Mouse (Mus musculus): Measurements from ENCODE around the gene Pou3f3. TPM values are rescaled to one million over a fixed set of nuclear protein-coding genes. Genes with fewer than 3 reads are reported as not detected.

Pou3f3 gene
- polyA plus RNA-seq, 1 experiment from 2014 or later: 0.19 TPM

DNA sequence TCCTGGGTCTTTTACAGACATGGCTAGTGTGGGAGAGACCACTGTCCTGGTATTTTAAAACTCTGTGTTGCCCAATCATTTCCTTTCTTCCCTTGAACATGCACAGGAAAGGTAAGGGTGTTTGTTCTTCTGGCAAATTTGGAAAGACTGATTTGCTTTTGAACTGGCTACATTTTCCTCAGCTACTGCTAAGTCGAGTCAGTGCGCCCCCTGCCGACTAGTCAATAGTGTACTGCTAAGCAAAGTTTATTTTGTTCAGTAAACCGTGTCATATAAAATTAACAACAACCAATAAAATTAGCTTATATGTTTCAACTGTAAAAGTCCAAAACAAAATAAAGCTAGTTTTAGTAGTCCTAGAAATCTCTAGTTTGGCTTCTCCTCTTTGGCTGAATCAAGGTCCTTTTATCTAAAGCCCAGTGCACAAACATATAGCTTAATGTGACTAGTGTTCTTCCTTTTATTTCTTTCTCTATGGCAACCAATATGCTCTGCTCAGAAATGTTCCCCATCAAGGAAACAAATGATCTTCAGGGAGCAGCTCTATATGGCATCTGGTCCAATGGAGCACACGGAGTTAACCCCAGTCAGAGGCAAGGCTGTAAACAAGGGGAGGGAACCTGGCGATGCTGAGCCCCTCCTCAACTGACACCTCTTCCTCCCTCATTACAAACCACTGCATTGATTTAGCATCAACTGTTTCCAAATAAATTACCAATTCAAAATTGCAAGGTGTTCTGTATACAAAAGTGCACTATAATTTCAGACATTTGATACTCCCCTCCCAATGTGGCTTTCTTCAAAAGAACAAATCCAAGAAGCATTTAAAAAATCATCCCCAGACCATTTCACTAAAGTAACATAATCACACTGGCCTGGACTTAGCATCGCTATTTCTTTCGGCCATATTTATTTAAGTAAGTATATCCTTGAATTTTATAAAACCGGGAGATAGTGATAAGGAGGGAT, 4.1 kb upstream of the Pou3f3 start:
- Histone ChIP-seq H3K27me3 (ENCODE audit: control insufficient read depth, insufficient read depth, low read length) (peaks cover 64% of the 10 kb centered on the region), H3K9me3 (ENCODE audit: control insufficient read depth, low read length) (no peaks in the 10 kb centered on the region; the same call in 1 of the 2 replicates), H3K4me3 (ENCODE audit: low read depth, low read length) (no peak overlapping the region), H3K27ac (replicated peaks; ENCODE audit: low read depth, low read length) (no peak overlapping the region), H3K4me2 (ENCODE audit: low read depth, severe bottlenecking) (no peak overlapping the region), H3K36me3 (ENCODE audit: control insufficient read depth, insufficient read depth, low read length) (no peaks in the 10 kb centered on the region), H3K9ac (ENCODE audit: low read length) (no peak overlapping the region), H3K4me1 (ENCODE audit: control insufficient read depth, insufficient read depth, low read length) (no peaks in the 10 kb centered on the region; the same call in 1 of the 2 replicates)
- peak; percentile 87 for DNase-seq (ENCODE audit: low spot score)
- ATAC-seq (ENCODE audit: insufficient number of reproducible peaks, low FRiP score, low TSS enrichment, low read depth): no peak
- WGBS: under 1% methylated on average over 9 of the region's 9 CpGs

DNA sequence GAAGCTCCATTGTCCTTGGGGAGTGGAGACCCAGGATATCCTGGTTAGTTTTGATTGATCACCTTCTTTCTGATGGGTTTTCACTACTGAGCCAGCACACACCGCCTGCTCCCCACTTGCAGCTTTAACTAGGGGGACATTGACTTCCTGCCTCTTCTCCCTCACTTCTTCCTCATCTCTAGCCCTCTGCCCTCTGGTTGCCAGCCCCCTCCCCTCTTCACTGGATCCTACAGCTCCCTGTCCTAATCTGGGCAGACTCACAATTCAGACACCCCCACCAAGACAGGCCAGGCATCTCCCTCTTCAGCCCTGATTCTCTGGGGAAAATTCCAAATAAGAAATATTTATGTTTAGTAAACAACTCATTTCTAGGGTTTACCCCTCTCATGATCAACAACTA, 3.3 kb upstream of the Pou3f3 start:
- Histone ChIP-seq H3K4me2 (ENCODE audit: low read depth, severe bottlenecking) (no peak overlapping the region), H3K4me1 (ENCODE audit: control insufficient read depth, insufficient read depth, low read length) (peaks cover 2% of the 10 kb centered on the region; the same call in 1 of the 2 replicates), H3K4me3 (ENCODE audit: low read depth, low read length) (no peak overlapping the region), H3K9ac (ENCODE audit: low read length) (no peak overlapping the region), H3K9me3 (ENCODE audit: control insufficient read depth, low read length) (no peaks in the 10 kb centered on the region), H3K36me3 (ENCODE audit: control insufficient read depth, insufficient read depth, low read length) (no peaks in the 10 kb centered on the region), H3K27ac (replicated peaks; ENCODE audit: low read depth, low read length) (no peak overlapping the region), H3K27me3 (ENCODE audit: control insufficient read depth, insufficient read depth, low read length) (peaks cover 63% of the 10 kb centered on the region)
- ATAC-seq (ENCODE audit: insufficient number of reproducible peaks, low FRiP score, low TSS enrichment, low read depth): no peak
- 0% methylated on average over 1 of the region's 1 CpGs for WGBS
- no peak for DNase-seq (ENCODE audit: low spot score)

DNA sequence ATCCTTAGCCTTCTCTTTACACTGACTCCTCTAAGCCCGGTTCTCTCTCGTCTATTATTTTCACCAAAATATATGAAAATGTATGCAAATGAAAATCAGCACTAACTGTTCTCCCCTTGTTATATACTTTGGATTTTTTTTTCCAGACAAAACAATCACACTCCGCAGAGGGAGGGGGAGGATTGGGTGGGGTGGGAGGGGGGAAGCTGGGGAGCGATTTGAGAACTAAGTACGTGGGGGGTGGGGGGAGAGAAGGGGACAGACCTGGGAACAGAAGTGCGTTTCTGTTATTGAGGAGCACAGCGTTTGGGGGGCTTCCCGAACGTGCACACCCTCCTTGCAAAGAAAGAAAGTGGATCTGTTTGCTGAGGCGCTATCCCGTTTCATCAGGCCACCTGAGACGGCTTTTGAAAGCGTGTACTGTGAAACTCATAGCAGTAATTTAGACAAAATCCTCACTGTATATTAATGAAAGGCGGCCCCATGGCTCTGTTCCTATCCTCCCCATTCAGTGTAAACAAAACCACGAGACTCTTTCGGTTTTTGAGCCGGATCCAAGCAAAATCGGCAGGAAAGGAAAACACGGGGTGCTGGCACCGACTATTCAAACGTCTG, 2.4 kb upstream of the Pou3f3 start:
- Histone ChIP-seq H3K4me2 (ENCODE audit: low read depth, severe bottlenecking) (no peak overlapping the region; the same call in 1 of the 2 replicates), H3K36me3 (ENCODE audit: control insufficient read depth, insufficient read depth, low read length) (no peaks in the 10 kb centered on the region), H3K4me1 (ENCODE audit: control insufficient read depth, insufficient read depth, low read length) (0 out of 2 replicates have a peak, but pooled peaks cover 6% of the 10 kb centered on the region), H3K27me3 (ENCODE audit: control insufficient read depth, insufficient read depth, low read length) (peaks cover 68% of the 10 kb centered on the region), H3K9ac (ENCODE audit: low read length) (no peak overlapping the region), H3K9me3 (ENCODE audit: control insufficient read depth, low read length) (no peaks in the 10 kb centered on the region), H3K27ac (replicated peaks; ENCODE audit: low read depth, low read length) (no peak overlapping the region), H3K4me3 (ENCODE audit: low read depth, low read length) (no peak overlapping the region)
- under 1% methylated on average over 21 of the region's 21 CpGs for WGBS
- DNase-seq (ENCODE audit: low spot score) (peak; percentile 48), ATAC-seq (ENCODE audit: insufficient number of reproducible peaks, low FRiP score, low TSS enrichment, low read depth) (no peak)

DNA sequence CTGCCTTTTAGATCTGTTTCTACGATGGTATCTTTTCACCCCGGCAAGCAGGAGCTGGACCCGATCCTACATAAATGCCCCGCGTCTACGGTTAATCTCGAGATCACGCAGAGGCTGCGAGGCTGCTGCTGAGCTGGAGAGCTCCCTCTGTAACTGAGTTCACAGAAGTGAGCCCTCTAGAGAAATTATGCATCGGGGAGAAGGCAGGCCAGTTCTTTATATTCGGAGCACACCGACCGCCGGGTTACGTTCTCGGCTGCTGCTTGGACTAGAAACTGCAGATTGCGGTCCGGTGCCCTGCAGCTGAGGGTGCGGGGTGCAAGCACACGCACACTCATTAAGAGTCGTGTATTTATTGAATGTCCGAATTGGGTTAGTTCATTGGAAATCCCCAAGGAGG, 1.7 kb upstream of the Pou3f3 start:
- H3K36me3 ChIP-seq (ENCODE audit: control insufficient read depth, insufficient read depth, low read length): no peaks in the 10 kb centered on the region
- no peak overlapping the region for H3K9ac ChIP-seq (ENCODE audit: low read length)
- H3K27me3 ChIP-seq (ENCODE audit: control insufficient read depth, insufficient read depth, low read length): peaks cover 68% of the 10 kb centered on the region
- no peak overlapping the region for H3K27ac ChIP-seq (replicated peaks; ENCODE audit: low read depth, low read length)
- under 1% methylated on average over 22 of the region's 22 CpGs for WGBS
- no peak for ATAC-seq (ENCODE audit: insufficient number of reproducible peaks, low FRiP score, low TSS enrichment, low read depth)
- peak overlapping the region; percentile 34 for H3K4me3 ChIP-seq (ENCODE audit: low read depth, low read length)
- H3K4me2 ChIP-seq (ENCODE audit: low read depth, severe bottlenecking): peak overlapping the region; percentile 74
- no peaks in the 10 kb centered on the region for H3K9me3 ChIP-seq (ENCODE audit: control insufficient read depth, low read length)
- peaks cover 11% of the 10 kb centered on the region; the same call in 1 of the 2 replicates for H3K4me1 ChIP-seq (ENCODE audit: control insufficient read depth, insufficient read depth, low read length)
- DNase-seq (ENCODE audit: low spot score): peak; percentile 71

DNA sequence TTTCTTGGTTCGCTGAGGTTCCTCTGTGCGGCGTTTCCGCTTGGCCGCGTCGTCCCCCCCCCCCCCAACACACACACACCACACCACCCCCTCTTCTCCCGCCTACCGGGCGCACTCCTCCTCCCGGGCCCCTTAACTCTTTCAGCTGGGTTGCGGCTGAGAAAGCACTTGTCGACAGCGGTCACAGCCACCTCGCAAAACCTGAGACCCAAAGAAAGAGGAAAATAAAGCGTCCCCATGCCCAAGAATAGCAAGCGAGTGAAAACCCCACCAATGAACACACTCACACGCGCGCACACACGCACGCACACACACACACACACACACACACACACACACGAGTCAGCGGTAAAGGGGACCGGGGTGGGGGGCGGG, 1.3 kb upstream of the Pou3f3 start:
- ATAC-seq (ENCODE audit: insufficient number of reproducible peaks, low FRiP score, low TSS enrichment, low read depth): no peak; the same call in 1 of the 2 replicates
- peak; percentile 65 for DNase-seq (ENCODE audit: low spot score)
- H3K4me1 ChIP-seq (ENCODE audit: control insufficient read depth, insufficient read depth, low read length): peaks cover 11% of the 10 kb centered on the region; the same call in 1 of the 2 replicates
- H3K36me3 ChIP-seq (ENCODE audit: control insufficient read depth, insufficient read depth, low read length): no peaks in the 10 kb centered on the region
- H3K27me3 ChIP-seq (ENCODE audit: control insufficient read depth, insufficient read depth, low read length): peaks cover 68% of the 10 kb centered on the region
- no peaks in the 10 kb centered on the region for H3K9me3 ChIP-seq (ENCODE audit: control insufficient read depth, low read length)
- peak overlapping the region; percentile 74 for H3K4me2 ChIP-seq (ENCODE audit: low read depth, severe bottlenecking)
- no peak overlapping the region for H3K27ac ChIP-seq (replicated peaks; ENCODE audit: low read depth, low read length)
- under 1% methylated on average over 23 of the region's 26 CpGs for WGBS
- H3K9ac ChIP-seq (ENCODE audit: low read length): peak overlapping the region; percentile 43; the same call in 1 of the 2 replicates
- H3K4me3 ChIP-seq (ENCODE audit: low read depth, low read length): peak overlapping the region; percentile 34

DNA sequence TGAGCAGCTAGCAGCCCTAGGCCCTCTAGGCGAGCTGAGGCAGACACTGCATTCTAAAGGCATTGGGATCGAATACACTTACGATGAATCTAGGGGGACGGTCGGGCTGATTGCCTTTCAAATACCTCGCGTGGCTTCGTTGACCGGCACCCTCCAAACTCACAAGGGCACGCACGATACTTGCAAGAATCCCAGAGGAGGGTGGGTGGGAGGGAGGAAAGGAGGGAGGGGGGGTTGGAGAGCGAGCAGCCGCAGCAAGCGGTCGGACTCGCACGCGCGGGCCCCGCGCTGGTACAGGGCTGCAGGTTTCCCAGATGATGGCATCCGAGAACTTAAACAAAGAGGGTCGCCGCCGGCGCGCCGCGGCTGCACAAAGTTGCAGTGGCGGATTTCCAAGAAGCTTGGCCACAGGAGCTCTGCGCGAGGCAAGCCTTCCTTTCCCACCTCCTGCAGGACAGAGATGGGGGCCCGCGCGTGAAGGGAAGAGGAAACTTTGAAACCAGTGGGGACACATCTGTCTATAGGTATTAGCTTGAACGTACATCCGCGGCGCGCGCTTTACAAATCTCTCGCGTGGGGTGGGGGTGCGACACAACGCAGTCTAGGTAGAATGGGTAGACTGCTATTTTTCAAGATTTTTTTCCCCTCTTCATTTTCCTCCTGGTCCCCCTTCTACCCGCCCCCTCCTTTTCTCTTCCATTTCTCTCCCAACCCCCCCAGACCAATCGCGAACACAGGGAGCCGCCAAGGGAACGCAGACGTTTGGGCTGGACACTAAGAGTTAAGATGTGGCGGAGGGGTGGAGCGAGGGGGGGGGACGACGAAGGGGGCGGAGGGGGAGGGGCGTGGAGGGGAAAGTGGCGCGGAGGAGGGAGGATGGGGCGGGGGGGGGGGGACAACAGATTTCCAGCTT, 647 bp upstream of the Pou3f3 start:
- Histone ChIP-seq H3K27ac (replicated peaks; ENCODE audit: low read depth, low read length) (no peak overlapping the region), H3K9ac (ENCODE audit: low read length) (peak overlapping the region; percentile 43; the same call in 1 of the 2 replicates), H3K27me3 (ENCODE audit: control insufficient read depth, insufficient read depth, low read length) (peaks cover 64% of the 10 kb centered on the region), H3K36me3 (ENCODE audit: control insufficient read depth, insufficient read depth, low read length) (no peaks in the 10 kb centered on the region), H3K4me1 (ENCODE audit: control insufficient read depth, insufficient read depth, low read length) (peaks cover 11% of the 10 kb centered on the region; the same call in 1 of the 2 replicates), H3K4me2 (ENCODE audit: low read depth, severe bottlenecking) (peak overlapping the region; percentile 74), H3K4me3 (ENCODE audit: low read depth, low read length) (peak overlapping the region; percentile 34), H3K9me3 (ENCODE audit: control insufficient read depth, low read length) (no peaks in the 10 kb centered on the region)
- ATAC-seq (ENCODE audit: insufficient number of reproducible peaks, low FRiP score, low TSS enrichment, low read depth) (peak; percentile 10; the same call in 1 of the 2 replicates), DNase-seq (ENCODE audit: low spot score) (peak; percentile 76)
- WGBS: under 1% methylated on average over 52 of the region's 60 CpGs

DNA sequence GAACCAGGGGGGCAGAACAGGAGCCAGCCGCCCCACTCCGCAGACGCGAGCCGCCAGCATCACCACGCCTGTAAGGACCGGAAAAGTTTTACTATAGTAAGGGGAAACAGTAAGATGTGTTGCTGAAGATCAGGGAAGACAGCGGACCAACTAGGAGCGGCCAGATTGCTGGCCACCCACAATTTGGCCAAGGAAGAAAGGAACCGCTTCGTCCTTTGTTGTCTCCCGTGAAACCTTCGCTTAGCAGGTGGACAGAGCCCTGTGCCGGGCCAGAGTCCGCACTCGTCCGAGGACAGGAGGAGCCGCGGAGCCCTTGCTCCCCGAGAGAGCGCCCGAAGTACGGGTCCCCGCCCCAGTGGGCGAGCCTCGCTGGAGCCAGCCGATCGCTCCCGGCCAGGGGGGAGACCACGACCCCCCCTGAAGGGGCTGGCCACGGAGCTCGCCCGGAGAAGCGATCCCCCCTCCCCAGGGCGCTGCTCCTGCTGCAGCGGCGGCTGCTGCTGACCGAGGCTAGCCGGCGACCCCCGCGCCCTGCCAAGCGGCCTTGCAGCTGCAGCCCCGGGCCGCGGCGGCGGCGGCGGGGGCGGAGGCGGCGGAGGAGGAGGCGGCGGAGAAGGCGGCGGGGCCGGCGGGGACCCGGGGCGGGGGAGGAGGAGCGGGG, 933 bp downstream of the Pou3f3 start:
- DNase-seq (ENCODE audit: low spot score): peak; percentile 73
- Histone ChIP-seq H3K9me3 (ENCODE audit: control insufficient read depth, low read length) (no peaks in the 10 kb centered on the region), H3K27me3 (ENCODE audit: control insufficient read depth, insufficient read depth, low read length) (peaks cover 61% of the 10 kb centered on the region), H3K4me3 (ENCODE audit: low read depth, low read length) (peak overlapping the region; percentile 33), H3K27ac (replicated peaks; ENCODE audit: low read depth, low read length) (no peak overlapping the region), H3K36me3 (ENCODE audit: control insufficient read depth, insufficient read depth, low read length) (no peaks in the 10 kb centered on the region), H3K9ac (ENCODE audit: low read length) (peak overlapping the region; percentile 12; the same call in 1 of the 2 replicates), H3K4me2 (ENCODE audit: low read depth, severe bottlenecking) (peak overlapping the region; percentile 83), H3K4me1 (ENCODE audit: control insufficient read depth, insufficient read depth, low read length) (peaks cover 11% of the 10 kb centered on the region; the same call in 1 of the 2 replicates)
- no peak for ATAC-seq (ENCODE audit: insufficient number of reproducible peaks, low FRiP score, low TSS enrichment, low read depth)
- WGBS: under 1% methylated on average over 37 of the region's 62 CpGs

Data from limb, embryonic 11.5 days (tissue).